Mouse (Mus musculus) megakaryocyte, embryonic 14.5 days (primary cell): Measurements from ENCODE around the gene Tmigd3.

Experiments
- FLI1 ChIP-seq: IDR thresholded peaks from 2 replicates; pipeline ENCODE4 v1.6.1; 2012; ENCODE audit warnings: low read length, inconsistent platforms, mixed read lengths
- GATA1 ChIP-seq: IDR thresholded peaks from 3 replicates; pipeline ENCODE4 v1.6.1; 2012; ENCODE audit warnings: mixed read lengths, low read length, inconsistent platforms, borderline replicate concordance

- TF ChIP-seq GATA1 (no peak), FLI1 (no peak)
Observed at GRCm38 (mm10) chr3:105883111-105883510, 12.4 kb downstream of the Tmigd3 start.
